Comparison of ENCODE assay signal across 8 mouse cellular contexts in the genomic region with DNA sequence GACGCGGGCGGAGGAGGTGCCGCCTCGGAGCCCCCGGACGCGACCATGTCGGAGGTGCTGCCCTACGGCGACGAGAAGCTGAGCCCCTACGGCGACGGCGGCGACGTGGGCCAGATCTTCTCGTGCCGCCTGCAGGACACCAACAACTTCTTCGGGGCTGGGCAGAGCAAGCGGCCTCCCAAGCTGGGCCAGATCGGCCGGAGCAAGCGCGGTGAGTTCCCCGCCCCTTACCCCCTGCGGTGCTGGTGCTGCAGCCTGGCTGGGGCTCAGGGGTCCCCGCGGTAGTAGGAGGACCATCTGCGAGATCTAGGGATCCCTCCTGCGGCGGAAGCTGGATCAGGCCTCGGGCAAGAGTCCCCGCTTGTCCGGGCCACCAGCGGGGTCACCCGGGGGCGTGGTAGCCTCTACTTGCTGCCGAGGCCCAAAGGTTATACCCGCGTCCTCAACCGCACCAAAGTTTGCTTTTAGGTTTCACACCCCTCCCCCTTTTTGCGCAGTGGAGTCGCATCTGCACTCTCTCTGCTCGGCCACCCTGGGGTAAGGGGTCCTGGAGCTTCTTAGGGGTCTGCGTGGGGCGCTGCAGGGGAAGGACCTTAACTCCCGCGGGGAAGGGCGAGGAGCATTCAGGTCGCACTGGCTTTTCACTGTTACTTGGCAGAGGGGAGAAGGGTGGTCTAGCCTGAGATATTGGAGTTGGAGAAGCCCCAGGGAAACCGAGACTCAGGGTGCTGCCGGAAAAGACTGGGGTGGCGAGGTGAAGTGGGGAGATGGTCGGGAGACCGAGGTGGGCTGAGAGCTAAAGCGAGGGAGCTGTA. TPM values are rescaled to one million over a fixed set of nuclear protein-coding genes. Genes with fewer than 3 reads are reported as not detected.
DNase-seq lines count a peak whose midpoint lies in the region; ATAC-seq and TF ChIP-seq lines count a peak whose summit lies in the region.

No protein-coding gene starts in this region.

- H3K9ac ChIP-seq in heart, embryonic 14.5 days (ENCODE audit: low read length) = peak overlapping the region; percentile 75
- peak overlapping the region; percentile 96 for H3K9ac ChIP-seq in kidney, postnatal 0 days (ENCODE audit: low read depth, low read length)
- peak overlapping the region; percentile 96 for H3K9ac ChIP-seq in midbrain, embryonic 11.5 days (ENCODE audit: low read length)

- 0 out of 2 replicates have a peak, but pooled peaks have one; percentile 6 for TF ChIP-seq POLR2A in cortical plate, adult 2 months (IDR thresholded peaks at IDR 0.05; ENCODE audit: extremely low read depth, insufficient read depth, low read length)

- peak overlapping the region; percentile 84 for H3K27ac ChIP-seq in cortical plate, adult 2 months (ENCODE audit: insufficient read depth, low read length)
- H3K27ac ChIP-seq in heart, embryonic 14.5 days (replicated peaks in 1 of 2; ENCODE audit: control insufficient read depth in 1 of 2, insufficient read depth in 1 of 2, low read depth in 2 of 2, low read length in 2 of 2) = 0 out of 4 replicates have a peak overlapping the region, but pooled peaks of 1 of the 2 experiments have one; percentile 14
- peak overlapping the region; percentile 97 for H3K27ac ChIP-seq in kidney, postnatal 0 days
- peak overlapping the region; percentile 96 for H3K27ac ChIP-seq in midbrain, embryonic 11.5 days (ENCODE audit: low read depth, low read length)

- peaks cover 2% of the 10 kb centered on the region; the same call in 1 of the 2 replicates for H3K4me1 ChIP-seq in cortical plate, adult 2 months (ENCODE audit: control insufficient read depth, insufficient read depth, low read length)
- H3K4me1 ChIP-seq in heart, embryonic 14.5 days (ENCODE audit: control insufficient read depth in 2 of 2, insufficient read depth in 2 of 2, low read length in 2 of 2) = peaks cover 0 to 12% of the 10 kb centered on the region in 2 experiments; a peak in 2 of 4 replicates
- H3K4me1 ChIP-seq in kidney, postnatal 0 days (replicated peaks; ENCODE audit: insufficient read depth, low read length) = peaks cover 27% of the 10 kb centered on the region
- peaks cover 33% of the 10 kb centered on the region for H3K4me1 ChIP-seq in midbrain, embryonic 11.5 days (ENCODE audit: control insufficient read depth, insufficient read depth, low read length)

- H3K4me3 ChIP-seq in C2C12 (ENCODE audit: insufficient read depth, poor library complexity, severe bottlenecking) = no peak overlapping the region
- peak overlapping the region; percentile 100 for H3K4me3 ChIP-seq in cortical plate, adult 2 months (ENCODE audit: insufficient read depth, low read length)
- H3K4me3 ChIP-seq in heart, embryonic 14.5 days (ENCODE audit: control insufficient read depth in 1 of 2, insufficient read depth in 1 of 2, low read depth in 1 of 2, low read length in 2 of 2) = peak overlapping the region; percentile 53 to 79
- H3K4me3 ChIP-seq in kidney, postnatal 0 days (replicated peaks; ENCODE audit: low read depth, low read length) = peak overlapping the region; percentile 95
- peak overlapping the region; percentile 93 for H3K4me3 ChIP-seq in midbrain, embryonic 11.5 days (ENCODE audit: low read depth, low read length)

- peak overlapping the region; percentile 64 for H3ac ChIP-seq in C2C12 (ENCODE audit: control insufficient read depth, insufficient read length, low read depth)

- no peaks in the 10 kb centered on the region for H3K79me3 ChIP-seq in C2C12 (ENCODE audit: low read depth)

- H3K36me3 ChIP-seq in C2C12 (ENCODE audit: control insufficient read depth, insufficient read depth) = no peaks in the 10 kb centered on the region
- H3K36me3 ChIP-seq in heart, embryonic 14.5 days (ENCODE audit: control insufficient read depth, insufficient read depth, low read length) = no peaks in the 10 kb centered on the region
- H3K36me3 ChIP-seq in kidney, postnatal 0 days (ENCODE audit: insufficient read depth, low read length) = no peaks in the 10 kb centered on the region
- no peaks in the 10 kb centered on the region for H3K36me3 ChIP-seq in midbrain, embryonic 11.5 days (ENCODE audit: control insufficient read depth, insufficient read depth, low read length)

- WGBS in heart, embryonic 14.5 days = under 1% methylated on average over 58 of the region's 58 CpGs
- under 1% methylated on average over 48 of the region's 58 CpGs for WGBS in kidney, postnatal 0 days
- WGBS in midbrain, embryonic 11.5 days = 1% methylated on average over 58 of the region's 58 CpGs

- no peaks in the 10 kb centered on the region for H3K9me3 ChIP-seq in heart, embryonic 14.5 days (ENCODE audit: control insufficient read depth, low read length)
- no peaks in the 10 kb centered on the region for H3K9me3 ChIP-seq in kidney, postnatal 0 days (replicated peaks; ENCODE audit: low read length)
- no peaks in the 10 kb centered on the region for H3K9me3 ChIP-seq in midbrain, embryonic 11.5 days (ENCODE audit: control insufficient read depth, low read length)

- ATAC-seq in CD4-positive, CD25-positive, alpha-beta regulatory T cell, adult 4 months = no peak
- ATAC-seq in heart, embryonic 14.5 days (ENCODE audit: insufficient number of reproducible peaks, insufficient read depth, low FRiP score, low read depth) = no peak
- ATAC-seq in kidney, postnatal 0 days (replicated peaks; ENCODE audit: low FRiP score, low read depth) = no peak; the same call in 1 of the 2 replicates
- ATAC-seq in midbrain, embryonic 11.5 days (ENCODE audit: low FRiP score) = peak; percentile 7; the same call in 1 of the 2 replicates

- DNase-seq in CD4-positive, CD25-positive, alpha-beta regulatory T cell, adult 2 months (ENCODE audit: low read depth, low spot score) = peak; percentile 27
- peak; percentile 68 for DNase-seq in kidney, postnatal 0 days (ENCODE audit: low spot score)
- peak; percentile 95 for DNase-seq in midbrain, embryonic 11.5 days (ENCODE audit: low spot score, missing footprints)
- no peak for DNase-seq in spleen, postnatal 14 days (ENCODE audit: low spot score in 2 of 2)

- peaks cover 37% of the 10 kb centered on the region for H3K27me3 ChIP-seq in C2C12 (ENCODE audit: control insufficient read depth, insufficient read depth, insufficient read length)
- peaks cover 83% of the 10 kb centered on the region for H3K27me3 ChIP-seq in heart, embryonic 14.5 days (ENCODE audit: control insufficient read depth, insufficient read depth, low read length)
- no peaks in the 10 kb centered on the region for H3K27me3 ChIP-seq in kidney, postnatal 0 days (ENCODE audit: insufficient read depth, low read length)
- H3K27me3 ChIP-seq in midbrain, embryonic 11.5 days (ENCODE audit: control insufficient read depth, insufficient read depth, low read length) = peaks cover 10% of the 10 kb centered on the region

- TF ChIP-seq CTCF in C2C12 (IDR thresholded peaks at IDR 0.05; ENCODE audit: control insufficient read depth, insufficient read depth, insufficient read length) = no peak
- no peak for TF ChIP-seq CTCF in cortical plate, adult 2 months (IDR thresholded peaks at IDR 0.05; ENCODE audit: extremely low read depth, insufficient read depth, low read length)
- no peak for TF ChIP-seq CTCF in kidney, postnatal 0 days (IDR thresholded peaks at IDR 0.05; ENCODE audit: low read depth)

- no peaks in the 10 kb centered on the region for H3K79me2 ChIP-seq in C2C12 (ENCODE audit: control insufficient read depth, insufficient read depth)

- H3K4me2 ChIP-seq in heart, embryonic 14.5 days (ENCODE audit: low read length) = peak overlapping the region; percentile 98
- peak overlapping the region; percentile 71 for H3K4me2 ChIP-seq in kidney, postnatal 0 days (ENCODE audit: low read length)
- peak overlapping the region; percentile 73 for H3K4me2 ChIP-seq in midbrain, embryonic 11.5 days

TF ChIP-seq in C2C12, 6 proteins besides CTCF, POLR2A, EP300 and RAD21:
- TF ChIP-seq CEBPB (IDR thresholded peaks at IDR 0.05; ENCODE audit: low read depth) (no peak), MAX (IDR thresholded peaks at IDR 0.05) (no peak), MYOD1 (IDR thresholded peaks at IDR 0.05; ENCODE audit: control insufficient read depth, insufficient read length, low read depth) (no peak), MYOG (IDR thresholded peaks at IDR 0.05; ENCODE audit: control insufficient read depth, extremely low read depth, insufficient read length) (no peak), USF1 (IDR thresholded peaks at IDR 0.05; ENCODE audit: low read depth) (no peak), FOSL1 (IDR thresholded peaks at IDR 0.05; ENCODE audit: insufficient read depth, low read length, poor library complexity, severe bottlenecking) (no peak)

RNA-seq across cellular contexts. Expression of a gene that starts 1.2 kb away (rescaled TPM):
- polyA plus RNA-seq in CD4-positive, CD25-positive, alpha-beta regulatory T cell, adult 4 months (2017; shearing (Covaris generic)) = 1 to 10 TPM in 1 of 2 experiments, under 1 TPM in 1; 0.95 to 1.2 TPM
- 0.48 TPM for polyA plus RNA-seq in C2C12 (2012; fragmentation: generic; extraction: Trizol)
- polyA plus RNA-seq in cortical plate, adult 2 months (2012; rRNA removed) = 995 and 1,039 TPM in 2 replicates
- 1.1 and 1.4 TPM in 2 replicates for polyA plus RNA-seq in heart, embryonic 14.5 days (2014; fragmentation: Nextera tagmentation; extraction: Ambion mirVana)
- polyA plus RNA-seq in kidney, postnatal 0 days (2015; fragmentation: Nextera tagmentation; extraction: Ambion mirVana) = 13.8 and 14.5 TPM in 2 replicates
- 6.0 and 6.1 TPM in 2 replicates for polyA plus RNA-seq in midbrain, embryonic 11.5 days (2014; fragmentation: Nextera tagmentation; extraction: Ambion mirVana)

RNA-seq across cellular contexts. Expression of a gene that starts 20.9 kb away (rescaled TPM):
- polyA plus RNA-seq in CD4-positive, CD25-positive, alpha-beta regulatory T cell, adult 4 months (2017; shearing (Covaris generic)) = 10 to 100 TPM; 12.2 to 16.9 TPM
- polyA plus RNA-seq in C2C12 (2012; fragmentation: generic; extraction: Trizol) = 26.5 TPM
- 28.2 and 30.6 TPM in 2 replicates for polyA plus RNA-seq in cortical plate, adult 2 months (2012; rRNA removed)
- 17.1 and 19.2 TPM in 2 replicates for polyA plus RNA-seq in heart, embryonic 14.5 days (2014; fragmentation: Nextera tagmentation; extraction: Ambion mirVana)
- polyA plus RNA-seq in kidney, postnatal 0 days (2015; fragmentation: Nextera tagmentation; extraction: Ambion mirVana) = 23.6 and 25.3 TPM in 2 replicates
- 17.9 and 18.5 TPM in 2 replicates for polyA plus RNA-seq in midbrain, embryonic 11.5 days (2014; fragmentation: Nextera tagmentation; extraction: Ambion mirVana)

RNA-seq across cellular contexts. Expression of a gene that starts 59.0 kb away (rescaled TPM):
- not detected for polyA plus RNA-seq in CD4-positive, CD25-positive, alpha-beta regulatory T cell, adult 4 months (2017; shearing (Covaris generic))
- polyA plus RNA-seq in C2C12 (2012; fragmentation: generic; extraction: Trizol) = not detected
- polyA plus RNA-seq in cortical plate, adult 2 months (2012; rRNA removed) = 19.1 and 19.2 TPM in 2 replicates
- polyA plus RNA-seq in heart, embryonic 14.5 days (2014; fragmentation: Nextera tagmentation; extraction: Ambion mirVana) = not detected in 2 replicates
- 0.12 and 0.15 TPM in 2 replicates for polyA plus RNA-seq in kidney, postnatal 0 days (2015; fragmentation: Nextera tagmentation; extraction: Ambion mirVana)
- 0.14 TPM in 1 of 2 replicates, not detected in the other for polyA plus RNA-seq in midbrain, embryonic 11.5 days (2014; fragmentation: Nextera tagmentation; extraction: Ambion mirVana)

Comparison
In these comparisons a context has a peak if more than half of its experiments do, and no peak if none do; other contexts are left out.
1. DNase-seq: peak in CD4-positive, CD25-positive, alpha-beta regulatory T cell, adult 2 months (single experiment), kidney, postnatal 0 days (single experiment) and midbrain, embryonic 11.5 days (single experiment); none in spleen, postnatal 14 days (0 of 2).
2. RNA of a gene that starts 1.2 kb away (polyA plus RNA-seq): 995 to 1,039 TPM in cortical plate, adult 2 months; 13.8 to 14.5 TPM in kidney, postnatal 0 days, 6.0 to 6.1 TPM in midbrain, embryonic 11.5 days, 1.1 to 1.4 TPM in heart, embryonic 14.5 days, 0.95 to 1.2 TPM in CD4-positive, CD25-positive, alpha-beta regulatory T cell, adult 4 months and 0.48 TPM in C2C12 (single experiment); every median in the first group is over 10 times any median in the second.
3. RNA of a gene that starts 59.0 kb away (polyA plus RNA-seq): 19.1 to 19.2 TPM in cortical plate, adult 2 months; 0.14 TPM in midbrain, embryonic 11.5 days, 0.12 to 0.15 TPM in kidney, postnatal 0 days, not detected in CD4-positive, CD25-positive, alpha-beta regulatory T cell, adult 4 months, not detected in C2C12 (single experiment) and not detected in heart, embryonic 14.5 days; every median in the first group is over 10 times any median in the second.
4. Peak in every context shown above with its lines, with median percentiles within 50 percentile points of each other: H3K4me2 ChIP-seq and H3K9ac ChIP-seq.